ENCODE assay signal across 24 mouse cellular contexts in genomic region chr19:23357253-23357652, GRCm38 (mm10).
"Had no signal": no experiment of that assay in that cellular context is flagged by ENCODE, and none has a peak within 500 bp of the region (broad histone marks: within the 10 kb centered on the region; RNA-seq: fewer than 3 reads in every experiment).

No protein-coding gene starts in this region.

- H3K4me2 ChIP-seq: heart, embryonic 11.5 days; heart, embryonic 13.5 days; heart, embryonic 15.5 days; hindbrain, embryonic 13.5 days; hindbrain, embryonic 15.5 days; limb, embryonic 13.5 days; limb, embryonic 15.5 days; liver, embryonic 12.5 days had no signal

- H3K9me3 ChIP-seq: heart, embryonic 13.5 days; heart, embryonic 15.5 days; hindbrain, embryonic 13.5 days; hindbrain, embryonic 15.5 days; limb, embryonic 13.5 days; limb, embryonic 15.5 days; liver, embryonic 12.5 days had no signal

- ATAC-seq: hindbrain, postnatal 0 days; intestine, embryonic 16.5 days; liver, embryonic 12.5 days had no signal

- DNase-seq: gastrocnemius, adult 2 months; gastrocnemius, postnatal 10 days; gastrocnemius, postnatal 25 days; heart, adult 2 months; heart, postnatal 14 days; heart, postnatal 36 days; kidney, adult 11 months; kidney, adult 8-10 months; kidney, postnatal 10 days; kidney, postnatal 36 days; layer of hippocampus, adult 9-11 months; layer of hippocampus, postnatal 36 days; left cerebral cortex, postnatal 4 days had no signal

- H3K36me3 ChIP-seq: heart, embryonic 13.5 days; heart, embryonic 15.5 days; hindbrain, embryonic 13.5 days; hindbrain, embryonic 15.5 days; limb, embryonic 13.5 days; limb, embryonic 15.5 days; liver, embryonic 12.5 days had no signal

- H3K4me3 ChIP-seq: gastrocnemius, adult 2 months; heart, adult 2 months; heart, embryonic 13.5 days; heart, embryonic 15.5 days; hindbrain, embryonic 13.5 days; hindbrain, embryonic 15.5 days; limb, embryonic 13.5 days; limb, embryonic 15.5 days; liver, embryonic 12.5 days had no signal

- H3K9ac ChIP-seq: heart, embryonic 13.5 days; heart, embryonic 15.5 days; hindbrain, embryonic 13.5 days; hindbrain, embryonic 15.5 days; limb, embryonic 13.5 days; limb, embryonic 15.5 days; liver, embryonic 12.5 days; liver, embryonic 14.5 days had no signal

- H3K27ac ChIP-seq: gastrocnemius, adult 2 months; heart, adult 2 months; heart, embryonic 13.5 days; heart, embryonic 15.5 days; hindbrain, embryonic 13.5 days; hindbrain, embryonic 15.5 days; hindbrain, postnatal 0 days; limb, embryonic 13.5 days; limb, embryonic 15.5 days; liver, embryonic 12.5 days; liver, embryonic 14.5 days had no signal

- H3K27me3 ChIP-seq: heart, embryonic 13.5 days; heart, embryonic 15.5 days; hindbrain, embryonic 13.5 days; hindbrain, embryonic 15.5 days; limb, embryonic 13.5 days; limb, embryonic 15.5 days; liver, embryonic 12.5 days had no signal

- H3K4me1 ChIP-seq: hindbrain, embryonic 15.5 days; limb, embryonic 13.5 days; limb, embryonic 15.5 days had no signal
